Mouse (Mus musculus): ENCODE results near the gene P2rx4.

DNA sequence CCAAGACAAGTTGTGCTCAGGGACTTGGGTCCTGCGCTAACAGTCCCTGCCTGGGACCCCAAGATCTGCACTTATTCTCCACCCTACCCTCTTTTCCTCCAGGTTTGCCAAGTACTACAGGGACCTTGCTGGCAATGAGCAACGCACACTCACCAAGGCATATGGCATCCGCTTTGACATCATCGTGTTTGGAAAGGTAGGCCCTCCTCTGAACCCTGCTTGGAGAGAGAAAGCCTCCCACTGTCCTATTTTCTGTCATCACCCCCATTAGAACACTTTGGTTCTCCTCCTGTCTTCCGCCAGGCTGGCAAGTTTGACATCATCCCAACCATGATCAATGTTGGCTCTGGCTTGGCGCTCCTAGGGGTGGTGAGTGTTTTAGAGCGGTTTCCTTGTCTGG, 19.8 kb downstream of the P2rx4 start:
- TF ChIP-seq CTCF (IDR thresholded peaks at IDR 0.05; ENCODE audit: control insufficient read depth, insufficient read depth, insufficient replicate concordance, low read depth, low read length) = no peak
- TF ChIP-seq POLR2A (IDR thresholded peaks at IDR 0.05; ENCODE audit: control insufficient read depth, low read depth, low read length) = no peak
